Mouse (Mus musculus) embryonic facial prominence, embryonic 13.5 days (tissue): ENCODE measurements around the gene Zfp90. TPM values are rescaled to one million over a fixed set of nuclear protein-coding genes. Genes with fewer than 3 reads are reported as not detected.

ENCODE experiments used
- ATAC-seq: fragments of 200-750 bp; cut with Nextera tagmentation; 2 replicates; pipeline ENCODE4 v1.8.0; 2017; ENCODE audit warnings: low read depth; ENCODE audit not compliant: insufficient number of reproducible peaks, insufficient read depth, low FRiP score, low TSS enrichment
- H3K27ac ChIP-seq: fragments of 300-500 bp; sonication (generic); 2 replicates; pipeline ENCODE4 v1.5.1; 2015; ENCODE audit warnings: moderate library complexity, mild to moderate bottlenecking, inconsistent platforms
- H3K27me3 ChIP-seq: fragments of 300-500 bp; sonication (generic); 2 replicates; pipeline ENCODE4 v1.6.1; 2015; ENCODE audit warnings: mild to moderate bottlenecking, inconsistent platforms
- H3K36me3 ChIP-seq: fragments of 300-500 bp; sonication (generic); 2 replicates; pipeline ENCODE4 v1.6.1; 2015; ENCODE audit warnings: mild to moderate bottlenecking, inconsistent platforms
- H3K4me1 ChIP-seq: fragments of 300-500 bp; sonication (generic); 2 replicates; pipeline ENCODE4 v1.6.1; 2015; ENCODE audit warnings: inconsistent platforms
- H3K4me2 ChIP-seq: fragments of 300-500 bp; sonication (generic); 2 replicates; pipeline ENCODE4 v1.6.1; 2015; ENCODE audit warnings: moderate library complexity, mild to moderate bottlenecking, inconsistent platforms
- H3K4me3 ChIP-seq: fragments of 300-500 bp; sonication (generic); 2 replicates; pipeline ENCODE4 v1.5.1; 2015; ENCODE audit warnings: mild to moderate bottlenecking, inconsistent platforms
- H3K9ac ChIP-seq: fragments of 300-500 bp; sonication (generic); 2 replicates; pipeline ENCODE4 v1.6.1; 2015; ENCODE audit warnings: mild to moderate bottlenecking, inconsistent platforms
- H3K9me3 ChIP-seq: fragments of 300-500 bp; sonication (generic); 2 replicates; pipeline ENCODE4 v1.6.1; 2016; ENCODE audit warnings: inconsistent platforms
- WGBS: fragments of 180-500 bp; shearing (Covaris S2); methylation state at CpG from one replicate; pipeline ENCODE4 v1.1.7; 2015; ENCODE audit warnings: mixed read lengths; 5-methylcytosine and 5-hydroxymethylcytosine counted together
- polyA plus RNA-seq: library from polyadenylated mRNA; unstranded; fragments of >200 nt; fragmentation: Nextera tagmentation; extraction: Ambion mirVana; gene quantifications from 2 replicates; pipeline ENCODE4 v1.2.1, GENCODE M21; 2015

Gene Zfp90
- polyA plus RNA-seq, 1 experiment from 2014 or later: 31.0 TPM

- Histone ChIP-seq H3K36me3 (no peaks in the 10 kb centered on the region), H3K9me3 (no peaks in the 10 kb centered on the region), H3K27me3 (no peaks in the 10 kb centered on the region), H3K9ac (no peak overlapping the region), H3K4me1 (no peaks in the 10 kb centered on the region), H3K27ac (no peak overlapping the region), H3K4me3 (no peak overlapping the region), H3K4me2 (no peak overlapping the region)
- WGBS: 76% methylated on average over 3 of the region's 3 CpGs
- no peak for ATAC-seq
Measured at GRCm38 (mm10) chr8:106437781-106438180, 22.7 kb downstream of the Zfp90 start.

- WGBS: 75% methylated on average over 3 of the region's 3 CpGs
- no peak overlapping the region for H3K4me2 ChIP-seq
- no peaks in the 10 kb centered on the region for H3K36me3 ChIP-seq
- H3K9ac ChIP-seq: no peak overlapping the region
- no peak overlapping the region for H3K27ac ChIP-seq
- no peak for ATAC-seq
- H3K27me3 ChIP-seq: no peaks in the 10 kb centered on the region
- H3K4me3 ChIP-seq: no peak overlapping the region
- no peaks in the 10 kb centered on the region for H3K9me3 ChIP-seq
- no peaks in the 10 kb centered on the region for H3K4me1 ChIP-seq
Measured at GRCm38 (mm10) chr8:106440146-106440545, 25.0 kb downstream of the Zfp90 start.

GRCm38 (mm10) chr8:106442740-106443139 lies 27.6 kb downstream of the Zfp90 start:
- Histone ChIP-seq H3K9me3 (no peaks in the 10 kb centered on the region), H3K4me3 (no peak overlapping the region), H3K36me3 (no peaks in the 10 kb centered on the region), H3K4me2 (no peak overlapping the region), H3K27me3 (no peaks in the 10 kb centered on the region), H3K27ac (no peak overlapping the region), H3K4me1 (no peaks in the 10 kb centered on the region), H3K9ac (no peak overlapping the region)
- WGBS: 91% methylated on average over 1 of the region's 1 CpGs
- no peak for ATAC-seq

DNA sequence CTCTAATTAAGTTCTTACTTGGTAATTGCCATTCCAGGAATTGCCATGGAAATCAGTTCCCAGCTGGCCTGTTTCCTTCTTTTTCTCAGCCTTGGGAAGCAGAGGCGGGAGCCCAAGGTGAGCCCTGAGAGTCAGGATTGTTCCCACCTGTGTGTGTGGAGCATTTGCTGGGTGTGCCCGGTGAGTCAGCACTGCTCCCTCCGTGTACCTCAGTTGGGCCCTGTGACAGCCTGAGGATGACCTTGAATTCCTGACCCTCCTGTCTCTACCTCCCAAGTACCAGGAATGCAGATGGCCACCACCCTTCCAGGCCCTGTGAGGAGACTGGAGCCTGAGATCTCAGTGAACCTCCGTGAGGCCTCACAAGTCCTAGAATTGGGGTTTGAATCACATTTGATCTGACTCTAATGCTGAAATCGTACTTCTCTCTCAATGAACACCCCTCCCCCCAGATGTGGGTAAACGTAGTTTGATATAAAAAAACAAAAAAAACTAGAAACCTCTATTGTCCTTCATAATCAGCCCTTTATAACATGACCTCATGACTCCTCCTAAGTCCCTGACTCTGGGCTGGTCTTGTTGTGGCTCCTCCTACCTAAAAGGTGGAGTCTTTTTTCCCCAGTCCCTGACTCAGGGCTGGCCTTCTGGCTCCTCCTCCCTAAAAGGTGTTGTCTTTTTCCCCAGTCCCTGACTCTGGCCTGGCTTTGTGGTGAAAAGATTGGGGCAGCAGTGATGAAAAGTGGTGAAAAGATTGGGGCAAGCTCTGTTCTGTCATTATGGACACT lies 36.4 kb downstream of the Zfp90 start:
- H3K4me3 ChIP-seq: no peak overlapping the region
- H3K4me2 ChIP-seq: no peak overlapping the region
- 0 out of 2 replicates have a peak, but pooled peaks cover 4% of the 10 kb centered on the region for H3K4me1 ChIP-seq
- no peak overlapping the region for H3K9ac ChIP-seq
- no peaks in the 10 kb centered on the region for H3K9me3 ChIP-seq
- no peaks in the 10 kb centered on the region for H3K27me3 ChIP-seq
- ATAC-seq: no peak
- 62% methylated on average over 6 of the region's 6 CpGs for WGBS
- H3K27ac ChIP-seq: no peak overlapping the region
- H3K36me3 ChIP-seq: no peaks in the 10 kb centered on the region

- H3K36me3 ChIP-seq: no peaks in the 10 kb centered on the region
- no peak overlapping the region for H3K4me2 ChIP-seq
- no peak for ATAC-seq
- WGBS: 62% methylated on average over 12 of the region's 12 CpGs
- 0 out of 2 replicates have a peak, but pooled peaks cover 4% of the 10 kb centered on the region for H3K4me1 ChIP-seq
- no peaks in the 10 kb centered on the region for H3K27me3 ChIP-seq
- no peak overlapping the region for H3K9ac ChIP-seq
- no peaks in the 10 kb centered on the region for H3K9me3 ChIP-seq
- no peak overlapping the region for H3K4me3 ChIP-seq
- H3K27ac ChIP-seq: no peak overlapping the region
Measured at GRCm38 (mm10) chr8:106452701-106453481, 37.8 kb downstream of the Zfp90 start.

- Histone ChIP-seq H3K9me3 (no peaks in the 10 kb centered on the region), H3K4me3 (no peak overlapping the region), H3K4me1 (0 out of 2 replicates have a peak, but pooled peaks cover 4% of the 10 kb centered on the region), H3K27me3 (no peaks in the 10 kb centered on the region), H3K27ac (no peak overlapping the region), H3K36me3 (no peaks in the 10 kb centered on the region), H3K9ac (no peak overlapping the region), H3K4me2 (no peak overlapping the region)
- WGBS: 76% methylated on average over 11 of the region's 11 CpGs
- no peak for ATAC-seq
Measured at GRCm38 (mm10) chr8:106454036-106454435, 38.9 kb downstream of the Zfp90 start.

DNA sequence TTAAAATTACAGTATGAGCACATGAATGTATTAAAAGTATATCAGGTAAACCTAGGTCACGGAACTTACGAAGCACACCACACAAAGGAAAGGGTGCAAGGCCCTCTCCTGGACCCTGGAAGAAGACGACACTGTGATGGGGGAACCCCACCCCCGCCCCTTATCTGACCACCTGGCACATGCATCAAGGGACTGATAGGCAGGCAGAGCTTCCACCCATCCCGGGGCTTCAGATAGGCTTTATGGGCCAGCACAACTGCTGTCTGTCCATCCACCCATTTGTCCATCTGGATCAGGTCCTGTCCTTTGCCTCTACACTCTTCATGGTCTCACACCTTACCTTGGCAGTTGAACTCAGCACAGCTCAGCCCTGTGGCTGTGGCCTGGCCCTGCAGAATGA lies 47.0 kb downstream of the Zfp90 start:
- ATAC-seq: no peak
- Histone ChIP-seq H3K36me3 (no peaks in the 10 kb centered on the region), H3K27ac (no peak overlapping the region), H3K4me1 (no peaks in the 10 kb centered on the region), H3K4me2 (no peak overlapping the region), H3K4me3 (no peak overlapping the region), H3K27me3 (no peaks in the 10 kb centered on the region), H3K9ac (no peak overlapping the region), H3K9me3 (no peaks in the 10 kb centered on the region)
- WGBS: 81% methylated on average over 5 of the region's 5 CpGs

DNA sequence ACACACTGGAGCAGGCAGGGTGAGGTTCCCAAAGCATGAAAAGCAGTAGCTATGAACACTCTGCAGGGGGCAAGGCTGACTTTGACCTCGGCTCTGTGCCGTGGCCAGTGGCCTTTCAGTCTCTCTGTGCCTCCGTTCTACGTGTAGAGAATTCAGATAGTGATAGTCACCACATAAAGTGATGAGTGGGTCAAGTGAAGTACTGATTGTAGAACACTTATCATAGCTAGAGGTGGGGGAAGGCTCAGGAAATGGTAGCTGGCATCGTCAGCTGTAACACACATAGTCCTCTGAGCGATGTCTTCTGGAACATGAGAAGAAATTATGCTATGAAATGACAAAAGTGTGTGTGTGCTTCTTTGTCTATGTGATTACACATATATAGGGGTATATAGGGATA lies 48.7 kb downstream of the Zfp90 start:
- Histone ChIP-seq H3K36me3 (no peaks in the 10 kb centered on the region), H3K4me2 (no peak overlapping the region), H3K9ac (no peak overlapping the region), H3K4me3 (no peak overlapping the region), H3K27ac (no peak overlapping the region), H3K27me3 (no peaks in the 10 kb centered on the region), H3K4me1 (no peaks in the 10 kb centered on the region), H3K9me3 (no peaks in the 10 kb centered on the region)
- WGBS: 89% methylated on average over 6 of the region's 6 CpGs
- ATAC-seq: no peak

GRCm38 (mm10) chr8:106469485-106469884 lies 54.4 kb downstream of the Zfp90 start:
- Histone ChIP-seq H3K4me2 (no peak overlapping the region), H3K9me3 (no peaks in the 10 kb centered on the region), H3K36me3 (no peaks in the 10 kb centered on the region), H3K4me3 (no peak overlapping the region), H3K27ac (no peak overlapping the region), H3K27me3 (no peaks in the 10 kb centered on the region), H3K4me1 (peaks cover 5% of the 10 kb centered on the region; the same call in 1 of the 2 replicates), H3K9ac (no peak overlapping the region)
- WGBS: 28% methylated on average over 7 of the region's 7 CpGs
- ATAC-seq: peak; percentile 56; the same call in 1 of the 2 replicates

- WGBS: 87% methylated on average over 5 of the region's 5 CpGs
- no peaks in the 10 kb centered on the region for H3K9me3 ChIP-seq
- no peak overlapping the region for H3K4me3 ChIP-seq
- no peak overlapping the region for H3K4me2 ChIP-seq
- no peak for ATAC-seq
- H3K36me3 ChIP-seq: no peaks in the 10 kb centered on the region
- peaks cover 5% of the 10 kb centered on the region; the same call in 1 of the 2 replicates for H3K4me1 ChIP-seq
- no peak overlapping the region for H3K27ac ChIP-seq
- H3K27me3 ChIP-seq: no peaks in the 10 kb centered on the region
- H3K9ac ChIP-seq: no peak overlapping the region
Measured at GRCm38 (mm10) chr8:106474001-106474400, 58.9 kb downstream of the Zfp90 start.
